Mouse (Mus musculus) erythroblast, embryonic 14.5 days (primary cell): Measurements from ENCODE around the gene Miga1. TPM values are rescaled to one million over a fixed set of nuclear protein-coding genes. Genes with fewer than 3 reads are reported as not detected.
"Not testable (repeated sequence)": the region's sequence is repeated elsewhere in the genome, so short reads cannot be mapped to it uniquely, and the experiment has no call there.

ENCODE experiments used
- H3K27me3 ChIP-seq: 2 replicates; pipeline ENCODE4 v1.6.1; 2012; ENCODE audit warnings: inconsistent platforms; ENCODE audit not compliant: control insufficient read depth
- H3K36me3 ChIP-seq: 2 replicates; pipeline ENCODE4 v1.6.1; 2012; ENCODE audit warnings: mild to moderate bottlenecking, inconsistent platforms; ENCODE audit not compliant: control insufficient read depth
- H3K4me1 ChIP-seq: 2 replicates; pipeline ENCODE4 v1.6.1; 2012; ENCODE audit warnings: inconsistent platforms; ENCODE audit not compliant: control insufficient read depth
- H3K4me3 ChIP-seq: replicated peaks from 2 replicates; pipeline ENCODE3; 2012; ENCODE audit warnings: moderate library complexity, mild to moderate bottlenecking, inconsistent platforms
- H3K9me3 ChIP-seq: 2 replicates; pipeline ENCODE4 v1.6.1; 2012; ENCODE audit warnings: low read length, inconsistent platforms, mixed read lengths; ENCODE audit not compliant: control insufficient read depth
- GATA1 ChIP-seq: IDR thresholded peaks from 2 replicates; pipeline ENCODE4 v1.6.1; 2012; ENCODE audit warnings: low read length, inconsistent platforms, mixed read lengths
- TAL1 ChIP-seq: IDR thresholded peaks from 3 replicates; pipeline ENCODE4 v1.6.1; 2012; ENCODE audit warnings: low read length, inconsistent platforms, mixed read lengths
- polyA plus RNA-seq: library from polyadenylated mRNA; stranded (reverse); fragments of >175 nt; gene quantifications from 2 replicates; pipeline ENCODE4 v1.2.3, GENCODE M21; 2012

Miga1 gene
- polyA plus RNA-seq, 1 experiment = 0.55 TPM

DNA sequence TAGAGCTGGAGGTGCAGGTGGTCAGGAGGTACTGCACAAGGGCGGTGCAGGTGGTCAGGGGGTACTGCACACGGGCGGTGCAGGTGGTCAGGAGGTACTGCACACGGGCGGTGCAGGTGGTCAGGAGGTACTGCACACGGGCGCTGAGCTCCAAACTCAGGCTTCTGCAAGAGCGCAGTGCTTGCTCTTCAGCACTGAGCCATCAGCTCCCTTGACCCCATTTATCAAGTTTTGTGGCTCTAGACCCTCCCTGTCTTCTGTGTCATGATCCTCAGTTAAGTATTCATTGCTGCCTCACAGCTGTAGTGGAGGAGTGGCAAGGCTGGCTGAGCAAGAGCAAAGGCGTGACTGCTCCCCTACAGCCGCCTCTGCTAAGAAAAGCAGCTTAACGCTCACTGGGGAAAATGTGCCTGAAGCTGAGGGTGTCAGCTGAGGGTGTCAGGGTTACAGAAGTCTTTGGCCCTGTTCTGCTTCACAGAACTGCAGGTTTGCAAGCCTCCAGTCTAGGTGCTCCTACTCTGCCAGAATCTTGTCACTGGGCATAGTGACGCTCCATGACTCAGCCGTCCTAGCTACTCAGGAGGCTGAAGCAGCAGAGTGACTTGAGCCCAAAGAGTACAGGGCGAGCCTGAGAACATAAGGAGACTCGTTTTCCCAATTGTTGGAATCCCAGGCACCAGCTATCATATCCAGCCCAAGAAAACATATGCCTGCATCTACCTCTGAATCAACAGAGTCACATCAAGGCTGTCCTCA lies 7.5 kb downstream of the Miga1 start:
- Histone ChIP-seq H3K27me3 (no peaks in the 10 kb centered on the region), H3K4me1 (no peaks in the 10 kb centered on the region), H3K36me3 (peaks cover 43% of the 10 kb centered on the region), H3K9me3 (no peaks in the 10 kb centered on the region), H3K4me3 (no peak overlapping the region)
- TF ChIP-seq GATA1 (no peak), TAL1 (no peak)

DNA sequence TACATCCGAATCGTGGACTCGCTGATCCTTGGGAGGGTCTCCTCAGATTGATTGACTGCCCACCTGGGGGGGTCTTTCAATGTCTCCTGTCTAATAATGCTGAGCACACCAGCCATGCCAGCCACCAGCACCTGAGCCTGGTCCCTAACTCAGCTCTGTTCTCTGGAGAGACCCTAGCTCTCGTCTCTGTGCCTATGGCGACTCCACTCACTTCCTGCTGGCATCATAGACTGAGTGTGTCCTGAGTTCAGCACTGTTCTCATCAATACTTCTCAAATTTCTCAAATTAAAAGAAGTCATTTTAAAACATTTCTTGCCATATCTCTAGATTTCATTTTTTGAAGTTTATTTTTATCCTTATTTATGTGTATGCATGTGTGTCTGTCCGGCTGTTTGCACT lies 8.1 kb downstream of the Miga1 start:
- no peaks in the 10 kb centered on the region for H3K9me3 ChIP-seq
- no peak overlapping the region for H3K4me3 ChIP-seq
- peaks cover 37% of the 10 kb centered on the region for H3K36me3 ChIP-seq
- no peaks in the 10 kb centered on the region for H3K27me3 ChIP-seq
- TF ChIP-seq TAL1 (no peak), GATA1 (no peak)
- H3K4me1 ChIP-seq = no peaks in the 10 kb centered on the region

- no peak for TF ChIP-seq GATA1
- TF ChIP-seq TAL1 = no peak
- Histone ChIP-seq H3K27me3 (no peaks in the 10 kb centered on the region), H3K4me3 (no peak overlapping the region), H3K9me3 (no peaks in the 10 kb centered on the region), H3K4me1 (no peaks in the 10 kb centered on the region), H3K36me3 (peaks cover 14% of the 10 kb centered on the region)
These were observed 18.3 kb downstream of the Miga1 start for GRCm38 (mm10) chr3:152321765-152322547.

GRCm38 (mm10) chr3:152320972-152321645 lies 19.1 kb downstream of the Miga1 start:
- no peak for TF ChIP-seq GATA1
- H3K4me3 ChIP-seq = no peak overlapping the region
- H3K4me1 ChIP-seq = no peaks in the 10 kb centered on the region
- peaks cover 14% of the 10 kb centered on the region for H3K36me3 ChIP-seq
- H3K27me3 ChIP-seq = no peaks in the 10 kb centered on the region
- no peaks in the 10 kb centered on the region for H3K9me3 ChIP-seq

DNA sequence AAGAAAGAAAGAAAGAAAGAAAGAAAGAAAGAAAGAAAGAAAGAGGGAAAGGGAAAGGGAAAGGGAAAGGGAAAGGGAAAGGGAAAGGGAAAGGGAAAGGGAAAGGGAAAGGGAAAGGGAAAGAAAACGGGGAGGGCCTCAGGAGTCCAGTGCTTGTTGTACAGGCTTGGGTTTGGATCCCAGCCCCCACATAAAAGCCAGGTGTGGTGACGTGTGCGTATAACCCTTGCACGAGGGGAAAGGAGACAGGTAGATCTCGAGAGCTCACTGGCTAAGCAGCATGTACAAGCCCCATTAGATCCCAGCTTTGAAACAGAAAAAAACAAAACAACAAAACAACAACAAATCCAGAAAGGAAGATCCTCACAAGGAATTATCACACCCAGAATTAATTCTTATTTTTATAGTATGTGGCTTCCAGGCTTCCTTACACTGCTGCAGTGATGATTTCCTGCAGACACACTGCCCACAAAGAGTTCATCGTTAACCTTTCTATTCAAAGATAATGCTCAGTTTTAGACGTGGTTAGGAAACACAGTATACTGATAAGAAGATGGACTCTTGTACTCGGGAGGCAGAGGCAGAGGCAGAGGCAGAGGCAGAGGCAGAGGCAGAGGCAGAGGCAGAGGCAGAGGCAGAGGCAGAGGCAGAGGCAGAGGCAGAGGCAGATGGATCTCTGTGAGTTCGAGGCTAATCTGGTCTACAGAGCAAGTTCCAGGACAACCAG lies 23.6 kb downstream of the Miga1 start:
- peaks cover 21% of the 10 kb centered on the region for H3K36me3 ChIP-seq
- not testable (repeated sequence) for H3K4me3 ChIP-seq, H3K4me1 ChIP-seq, H3K9me3 ChIP-seq, H3K27me3 ChIP-seq

DNA sequence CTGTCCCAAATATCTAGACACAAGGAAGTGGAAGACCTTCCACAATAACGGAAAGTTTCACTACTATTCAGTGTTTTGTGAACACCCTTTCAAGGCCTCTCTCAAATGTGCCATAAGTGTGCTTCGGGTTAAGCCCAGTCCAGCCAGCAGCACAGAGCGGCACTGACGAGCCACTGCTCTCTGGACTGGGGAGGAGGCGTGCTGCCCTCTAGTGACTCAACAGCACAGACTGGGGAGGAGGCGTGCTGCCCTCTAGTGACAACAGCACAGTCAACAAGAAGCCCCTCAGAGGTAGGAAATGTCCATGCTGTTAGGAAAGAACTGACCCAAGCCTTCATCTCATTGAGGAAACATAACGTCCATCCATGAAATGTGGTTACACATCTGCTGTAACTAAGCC lies 24.6 kb downstream of the Miga1 start:
- H3K4me1 ChIP-seq = peaks cover 3% of the 10 kb centered on the region
- H3K36me3 ChIP-seq = peaks cover 15% of the 10 kb centered on the region
- TF ChIP-seq TAL1 (no peak), GATA1 (no peak)
- no peak overlapping the region for H3K4me3 ChIP-seq
- H3K27me3 ChIP-seq = no peaks in the 10 kb centered on the region
- peaks cover 7% of the 10 kb centered on the region for H3K9me3 ChIP-seq

DNA sequence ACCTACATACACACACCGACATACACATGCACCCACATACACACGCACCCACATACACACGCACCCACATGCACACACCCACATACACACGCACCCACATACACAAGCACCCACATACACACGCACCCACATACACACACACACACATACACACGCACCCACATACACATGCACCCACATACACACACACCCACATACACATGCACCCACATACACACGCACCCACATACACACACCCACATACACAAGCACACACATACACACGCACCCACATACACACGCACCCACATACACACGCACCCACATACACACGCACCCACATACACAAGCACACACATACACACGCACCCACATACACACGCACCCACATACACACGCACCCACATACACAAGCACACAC lies 25.5 kb downstream of the Miga1 start:
- not testable (repeated sequence) for H3K4me3 ChIP-seq, H3K4me1 ChIP-seq, H3K9me3 ChIP-seq, H3K27me3 ChIP-seq
- H3K36me3 ChIP-seq = peaks cover 14% of the 10 kb centered on the region

GRCm38 (mm10) chr3:152309250-152309645 lies 31.0 kb downstream of the Miga1 start:
- Histone ChIP-seq H3K4me3 (no peak overlapping the region), H3K27me3 (no peaks in the 10 kb centered on the region), H3K4me1 (peaks cover 16% of the 10 kb centered on the region), H3K9me3 (no peaks in the 10 kb centered on the region), H3K36me3 (peaks cover 18% of the 10 kb centered on the region)
- TF ChIP-seq GATA1 (no peak), TAL1 (no peak)
